Mouse (Mus musculus) olfactory bulb, adult 2 months (tissue): ENCODE measurements around the gene Vps26a.

Source experiments
- CTCF ChIP-seq: fragments of 200-500 bp; IDR thresholded peaks from 2 replicates; pipeline ENCODE4 v1.5.1; 2012; ENCODE audit warnings: low read depth, mild to moderate bottlenecking, low read length, moderate library complexity; ENCODE audit not compliant: insufficient read depth
- POLR2A ChIP-seq: fragments of 200-500 bp; IDR thresholded peaks from 2 replicates; pipeline ENCODE4 v1.6.1; 2012; ENCODE audit warnings: mild to moderate bottlenecking, low read depth, low read length, moderate library complexity; ENCODE audit not compliant: insufficient read depth

DNA sequence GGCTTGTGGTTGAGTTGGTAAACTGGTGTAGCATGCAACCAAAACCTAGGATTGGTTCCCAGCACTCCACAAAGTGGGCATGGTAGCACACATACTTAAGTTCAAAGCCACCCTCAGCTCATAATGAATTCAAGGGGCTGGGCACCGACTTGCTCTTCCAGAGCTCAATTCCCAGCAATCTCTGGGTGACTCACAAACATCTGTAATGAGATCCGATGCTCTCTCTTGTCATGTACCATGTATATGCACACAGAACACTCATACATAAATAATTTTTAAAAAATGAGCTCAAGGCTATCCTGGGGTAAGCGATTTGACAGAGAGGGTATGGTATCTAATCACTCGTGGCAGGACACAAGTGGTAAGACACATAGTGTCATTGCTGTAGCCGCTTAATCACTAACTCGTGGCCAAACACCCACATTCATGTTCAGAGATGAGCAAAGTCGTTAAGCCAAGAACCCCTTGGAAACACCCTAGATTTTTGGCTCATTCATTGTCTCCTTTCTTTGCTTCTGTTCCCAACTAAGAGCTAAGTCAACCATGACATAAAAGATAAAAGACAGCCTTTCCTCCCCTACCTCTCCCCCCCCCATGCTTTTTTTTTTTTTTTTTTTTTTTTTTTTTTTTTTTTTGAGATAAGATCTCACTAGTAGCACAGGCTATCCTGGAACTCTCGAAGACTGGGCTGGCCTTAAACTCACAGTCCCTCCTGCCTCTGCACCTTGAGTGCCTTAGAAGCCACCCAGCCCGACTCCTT is 18.8 kb upstream of the Vps26a start:
- TF ChIP-seq POLR2A (no peak), CTCF (no peak)
